Mouse (Mus musculus) olfactory bulb, adult 2 months (tissue): Measurements from ENCODE around the gene Rem2.

Experiments
- CTCF ChIP-seq: fragments of 200-500 bp; IDR thresholded peaks from 2 replicates; pipeline ENCODE4 v1.5.1; 2012; ENCODE audit warnings: low read depth, mild to moderate bottlenecking, low read length, moderate library complexity; ENCODE audit not compliant: insufficient read depth
- POLR2A ChIP-seq: fragments of 200-500 bp; IDR thresholded peaks from 2 replicates; pipeline ENCODE4 v1.6.1; 2012; ENCODE audit warnings: mild to moderate bottlenecking, low read depth, low read length, moderate library complexity; ENCODE audit not compliant: insufficient read depth

DNA sequence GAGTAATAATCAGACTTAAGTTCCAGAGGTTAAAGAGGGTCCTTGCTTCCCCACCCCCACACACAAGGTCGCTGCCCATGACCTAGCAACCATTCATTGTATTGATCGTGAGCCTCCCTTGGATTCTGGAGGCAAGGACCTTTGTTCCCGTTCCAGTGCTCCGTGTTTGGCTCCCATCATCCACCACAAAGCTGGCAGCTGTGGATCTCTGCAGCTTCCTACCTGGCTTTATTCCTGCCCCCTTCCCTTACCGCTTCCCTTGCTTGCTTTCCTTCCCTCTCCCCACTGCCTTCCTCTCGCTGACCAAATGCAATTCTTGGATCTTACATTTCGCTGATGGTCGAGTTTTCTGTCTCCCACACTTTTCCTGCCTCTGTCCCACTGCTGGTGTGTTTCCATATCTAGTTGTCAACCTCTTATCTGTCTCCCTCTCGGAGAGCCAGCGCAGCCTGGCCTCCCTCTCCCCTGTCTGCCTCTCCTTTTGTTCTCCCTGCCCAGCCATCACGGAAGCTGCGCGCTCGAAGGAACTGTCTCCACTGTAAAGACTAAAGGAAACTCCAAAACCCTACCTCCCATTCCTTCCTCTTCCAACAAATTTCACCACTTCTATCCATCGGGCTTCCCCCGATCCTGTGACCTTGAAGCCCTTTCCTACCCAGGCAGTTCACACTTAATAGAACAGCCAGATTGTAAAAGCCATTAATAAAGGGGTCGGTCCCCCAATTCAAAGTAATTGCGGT lies 45.3 kb upstream of the Rem2 start:
- TF ChIP-seq CTCF (no peak), POLR2A (no peak)
